Mouse (Mus musculus): Measurements from ENCODE around the gene Plcb4.

GRCm38 (mm10) chr2:135770226-135770625 lies 111.4 kb downstream of the Plcb4 start:
- no peak for TF ChIP-seq POLR2A (IDR thresholded peaks at IDR 0.05; ENCODE audit: low read depth, low read length)
- no peak for TF ChIP-seq CTCF (IDR thresholded peaks at IDR 0.05; ENCODE audit: borderline replicate concordance, insufficient read depth, low read length)
